Mouse (Mus musculus): ENCODE data around the gene Gm19402.
"Not testable (repeated sequence)": the region's sequence is repeated elsewhere in the genome, so short reads cannot be mapped to it uniquely, and the experiment has no call there.

Gene Gm19402

DNA sequence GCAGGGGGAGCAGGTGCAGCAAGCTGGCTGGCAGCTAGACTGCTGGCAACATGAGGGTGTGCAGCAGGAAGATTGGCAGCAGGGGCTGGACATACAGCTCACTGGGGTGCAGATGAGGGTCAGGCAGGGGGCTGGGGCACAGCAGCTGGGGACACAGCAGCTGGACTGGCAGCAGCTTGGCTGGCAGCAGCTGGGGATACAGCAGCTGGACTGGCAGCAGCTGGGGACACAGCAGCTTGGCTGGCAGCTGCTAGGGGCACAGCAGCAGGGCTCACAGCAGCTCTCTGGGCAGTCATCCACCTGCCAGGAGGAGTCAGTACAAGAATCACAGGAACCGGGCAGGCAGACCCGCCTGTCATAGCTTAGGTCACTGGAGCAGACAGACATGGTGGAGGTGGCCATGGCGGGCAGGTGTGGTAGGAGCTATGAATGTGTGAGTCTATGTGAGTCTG is at the start of gene Gm19402:
Gene Gm19402, minus strand, starts transcription at position 402 of the 452 bp plus-strand sequence.
- DNase-seq (ENCODE audit: low spot score) = not testable (repeated sequence)

DNA sequence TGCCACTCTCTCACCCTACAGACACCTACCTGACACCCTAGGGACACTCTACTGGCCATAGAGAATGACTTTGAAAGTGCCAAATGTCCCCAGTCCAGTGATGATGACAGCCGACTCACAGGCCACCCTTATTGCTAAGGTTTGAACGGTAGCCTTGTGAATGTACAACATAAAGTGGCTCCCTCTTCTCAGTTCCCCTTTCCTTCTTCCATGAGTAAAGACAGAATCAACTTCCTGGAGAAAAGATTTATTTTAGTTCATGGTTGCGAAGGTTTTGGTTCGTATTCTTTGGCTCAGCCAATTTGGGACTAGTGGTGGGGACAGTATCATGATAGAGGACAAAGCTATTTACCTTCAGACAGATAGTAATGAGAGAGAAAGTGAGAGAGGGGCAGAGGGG is 48.4 kb upstream of the Gm19402 start:
- no peak for DNase-seq (ENCODE audit: low spot score)

DNA sequence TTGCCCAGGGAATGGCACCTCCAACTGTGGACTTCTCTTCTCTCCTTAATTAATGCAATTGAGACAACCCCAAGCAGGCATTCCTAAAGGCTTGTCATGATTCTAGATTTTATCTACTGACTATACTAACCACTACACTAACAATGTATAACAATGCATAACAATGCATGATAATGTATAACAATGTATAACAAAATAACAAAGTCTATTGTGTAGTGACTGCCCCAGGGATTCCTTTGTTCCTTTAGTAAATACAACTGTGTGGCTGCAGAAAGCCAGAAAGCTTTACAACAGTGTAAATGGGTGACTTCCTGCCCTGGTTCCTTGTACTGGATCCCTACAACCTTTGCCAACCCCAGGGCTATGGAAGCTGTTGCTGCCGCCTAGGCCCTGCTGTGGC is 45.4 kb upstream of the Gm19402 start:
- no peak for DNase-seq (ENCODE audit: low spot score)

DNA sequence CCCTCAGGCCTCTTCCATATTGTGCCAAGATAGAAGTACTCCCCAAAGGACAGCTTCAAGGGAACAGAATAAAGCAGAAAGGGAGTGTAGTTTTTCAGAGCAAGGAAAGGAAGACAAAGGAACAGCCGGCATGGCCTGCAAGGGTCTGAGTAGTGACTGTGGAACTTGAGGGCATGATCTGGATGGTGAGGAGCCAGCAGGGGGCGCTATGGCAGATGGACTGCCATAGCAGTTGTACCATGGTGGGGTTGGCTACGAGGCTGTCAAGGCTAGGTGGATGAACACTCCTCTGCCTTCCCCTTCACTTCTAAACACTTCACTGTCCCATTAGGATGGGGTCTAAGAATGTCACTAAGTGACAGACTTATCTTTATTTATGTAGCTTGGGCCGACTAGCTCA is 38.7 kb upstream of the Gm19402 start:
- DNase-seq (ENCODE audit: low spot score) = no peak

DNA sequence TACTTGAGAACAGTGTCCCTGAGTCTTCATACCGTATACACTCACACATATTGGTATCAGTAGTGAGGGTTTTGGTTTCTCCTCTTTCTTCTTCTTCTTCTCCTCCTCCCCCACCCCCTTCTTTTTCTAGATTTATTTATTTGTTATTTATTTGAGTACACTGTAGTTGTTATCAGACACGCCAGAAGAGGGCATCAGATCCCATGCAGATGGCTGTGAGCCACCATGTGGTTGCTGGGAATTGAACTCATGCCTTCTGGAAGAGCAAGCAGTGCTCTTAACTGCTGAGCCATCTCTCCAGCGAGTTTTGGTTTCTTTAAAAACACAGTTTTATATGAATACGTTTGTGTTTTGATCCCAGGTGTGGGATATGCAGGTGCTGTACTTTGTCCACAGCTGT is 37.7 kb upstream of the Gm19402 start:
- no peak for DNase-seq (ENCODE audit: low spot score)

DNA sequence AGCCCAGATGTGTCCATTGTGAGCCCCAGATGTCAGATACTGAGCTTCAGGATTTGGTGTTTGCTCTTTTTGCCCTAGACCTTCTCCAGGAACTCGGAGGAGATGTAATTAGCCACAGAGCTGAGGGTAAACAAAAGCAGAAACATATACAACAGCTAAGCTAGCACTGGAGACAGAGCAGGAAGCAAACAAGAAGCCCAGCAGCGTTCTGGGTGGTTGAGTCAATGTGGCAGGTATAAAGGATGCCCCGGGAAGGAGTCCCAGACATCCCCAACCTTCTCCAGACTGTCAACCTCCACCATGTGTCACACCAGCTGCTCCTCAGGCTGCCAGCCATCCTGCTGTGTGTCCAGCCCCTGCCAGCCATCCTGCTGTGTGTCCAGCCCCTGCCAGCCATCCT is 35.6 kb upstream of the Gm19402 start, which contains the start of gene Gm10100:
Gene Gm10100, plus strand, starts transcription at position 301 of the 400 bp plus-strand sequence.
- DNase-seq (ENCODE audit: low spot score) = no peak

DNA sequence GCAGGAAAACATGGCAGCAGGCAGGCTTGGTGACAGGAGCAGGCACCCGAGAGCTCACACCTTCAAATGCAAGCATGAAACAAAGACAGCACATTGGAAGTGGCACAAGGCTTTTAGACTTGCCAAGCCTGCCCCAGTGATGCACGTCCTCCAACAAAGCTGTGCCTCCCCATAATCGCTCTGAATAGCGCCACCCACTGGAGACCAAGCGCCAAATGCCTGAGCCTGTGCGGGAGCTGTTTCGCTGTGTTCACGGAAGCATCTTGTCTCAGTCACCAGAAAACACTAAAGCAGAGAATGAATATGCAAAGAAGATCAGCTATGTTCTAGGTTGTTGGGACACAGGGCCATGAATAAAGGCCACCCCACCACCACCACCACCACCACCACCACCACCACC is 34.3 kb upstream of the Gm19402 start:
- no peak for DNase-seq (ENCODE audit: low spot score)

DNA sequence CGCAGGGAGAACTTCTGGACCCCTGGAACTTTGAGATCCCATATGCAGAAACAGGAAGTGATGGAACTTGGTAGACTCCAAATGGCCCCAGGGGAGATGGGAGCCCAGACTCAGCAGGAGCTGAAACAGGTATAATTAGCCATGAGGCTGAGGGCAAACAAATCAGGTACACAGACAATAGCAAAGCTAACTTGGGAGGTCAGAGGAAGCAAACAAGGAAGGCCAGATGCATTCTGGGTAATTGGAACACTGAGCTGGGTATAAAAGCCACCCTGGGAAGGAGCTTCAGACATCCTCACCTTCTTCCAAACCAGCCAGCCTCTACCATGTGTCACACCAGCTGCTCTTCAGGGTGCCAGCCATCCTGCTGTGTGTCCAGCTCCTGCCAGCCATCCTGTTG is 29.7 kb upstream of the Gm19402 start, which contains the start of gene Krtap12-1:
Gene Krtap12-1, plus strand, starts transcription at position 301 of the 400 bp plus-strand sequence.
- DNase-seq (ENCODE audit: low spot score) = not testable (repeated sequence)

DNA sequence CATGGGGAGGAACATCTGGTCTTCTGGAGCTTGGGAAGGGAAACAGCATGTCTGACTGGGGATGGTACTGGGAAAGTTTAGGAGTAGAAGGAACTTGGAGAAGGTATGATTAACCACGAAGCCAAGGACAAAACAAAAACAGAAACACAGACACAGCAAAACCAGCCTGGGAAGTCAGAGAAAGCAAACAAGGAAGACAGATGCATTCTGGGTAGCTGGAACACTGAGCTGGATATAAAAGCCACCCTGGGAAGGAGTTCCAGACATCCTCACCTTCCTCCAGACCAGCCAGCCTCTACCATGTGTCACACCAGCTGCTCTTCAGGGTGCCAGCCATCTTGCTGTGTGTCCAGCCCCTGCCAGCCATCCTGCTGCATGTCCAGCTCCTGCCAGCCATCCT is 24.9 kb upstream of the Gm19402 start, which contains the start of gene Gm10142:
Gene Gm10142, plus strand, starts transcription at position 301 of the 400 bp plus-strand sequence.
- DNase-seq (ENCODE audit: low spot score) = no peak

DNA sequence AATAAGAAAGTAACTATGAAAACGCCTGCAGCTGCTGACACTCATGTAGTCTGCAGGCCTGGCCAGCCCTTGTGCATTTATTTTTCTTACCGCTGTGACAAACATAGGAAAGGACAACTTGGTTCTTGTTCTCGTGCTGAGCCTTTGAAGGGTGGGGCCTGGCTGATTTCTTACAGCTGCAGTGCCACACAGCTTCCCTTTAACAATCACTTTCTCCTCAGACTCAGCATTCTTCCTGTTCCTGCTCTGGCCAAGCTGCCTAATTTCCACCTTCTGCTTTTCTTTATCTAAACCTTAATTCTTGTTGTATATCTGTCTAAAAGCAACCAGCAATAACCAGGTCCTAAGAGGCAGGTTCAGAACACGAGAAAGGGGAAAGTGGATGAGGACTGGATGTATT is 23.2 kb upstream of the Gm19402 start:
- no peak for DNase-seq (ENCODE audit: low spot score)

DNA sequence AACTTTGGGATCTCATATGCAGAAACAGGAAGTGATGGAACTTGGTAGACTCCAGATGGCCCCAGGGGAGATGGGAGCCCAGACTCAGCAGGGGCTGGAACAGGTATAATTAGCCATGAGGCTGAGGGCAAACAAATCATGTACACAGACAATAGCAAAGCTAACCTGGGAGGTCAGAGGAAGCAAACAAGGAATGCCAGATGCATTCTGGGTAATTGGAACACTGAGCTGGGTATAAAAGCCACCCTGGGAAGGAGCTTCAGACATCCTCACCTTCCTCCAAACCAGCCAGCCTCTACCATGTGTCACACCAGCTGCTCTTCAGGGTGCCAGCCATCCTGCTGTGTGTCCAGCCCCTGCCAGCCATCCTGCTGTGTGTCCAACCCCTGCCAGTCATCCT is 20.6 kb upstream of the Gm19402 start, which contains the start of gene Gm10024:
Gene Gm10024, plus strand, starts transcription at position 301 of the 400 bp plus-strand sequence.
- DNase-seq (ENCODE audit: low spot score) = not testable (repeated sequence)

DNA sequence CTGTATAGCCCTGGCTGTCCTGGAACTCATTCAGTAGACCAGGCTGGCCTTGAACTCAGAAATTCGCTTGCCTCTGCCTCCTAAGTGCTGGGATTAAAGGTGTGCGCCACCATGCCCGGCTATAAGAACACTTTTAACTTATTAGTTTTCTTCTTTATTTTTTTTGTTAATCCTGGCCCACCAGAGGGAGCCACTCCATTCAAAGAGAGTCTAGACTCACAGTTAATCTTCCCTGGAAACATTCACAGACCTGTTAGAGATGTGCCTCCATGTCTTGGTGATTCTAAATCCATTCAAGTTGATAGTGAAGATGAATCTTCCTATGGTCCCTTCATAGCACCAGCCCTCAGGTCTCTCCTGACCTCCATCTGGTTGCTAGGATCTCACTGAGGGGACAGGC is 19.3 kb upstream of the Gm19402 start:
- DNase-seq (ENCODE audit: low spot score) = no peak

DNA sequence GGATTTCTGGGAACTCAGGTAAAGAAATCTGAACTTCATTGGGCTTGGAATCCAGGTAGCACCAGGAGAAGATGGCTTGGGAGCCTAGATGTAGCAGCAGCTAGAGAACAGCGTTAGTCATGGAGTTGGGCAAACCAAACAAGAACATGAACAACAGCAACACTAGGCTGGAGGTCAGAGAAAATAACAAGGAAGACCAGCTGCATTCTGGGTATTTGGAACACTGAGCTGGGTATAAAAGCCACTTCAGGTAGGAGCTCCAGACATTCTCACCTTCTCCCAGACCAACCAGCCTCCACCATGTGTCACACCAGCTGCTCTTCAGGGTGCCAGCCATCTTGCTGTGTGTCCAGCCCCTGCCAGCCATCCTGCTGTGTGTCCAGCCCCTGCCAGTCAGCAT is 15.8 kb upstream of the Gm19402 start, which contains the start of gene Gm10272:
Gene Gm10272, plus strand, starts transcription at position 301 of the 400 bp plus-strand sequence.
- no peak for DNase-seq (ENCODE audit: low spot score)

DNA sequence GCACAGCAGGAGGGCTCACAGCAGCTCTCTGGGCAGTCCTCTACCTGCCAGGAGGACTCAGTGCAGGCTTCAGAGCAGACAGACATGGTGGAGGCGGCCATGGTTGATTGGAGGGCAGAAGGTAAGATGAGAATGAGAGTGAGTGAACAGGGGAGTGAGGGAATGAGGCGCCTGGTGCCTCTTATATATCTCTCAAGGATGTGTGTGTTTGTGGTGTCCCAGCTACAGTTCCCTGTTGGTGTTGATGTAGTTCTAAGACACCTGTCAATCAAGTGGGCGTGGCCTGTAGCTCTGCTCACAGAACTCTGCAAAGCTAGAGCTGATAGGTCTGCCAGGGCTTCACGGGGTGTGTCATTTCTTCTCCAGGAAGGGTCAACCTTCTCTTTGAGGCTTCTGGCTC is 6.6 kb upstream of the Gm19402 start, which contains the start of gene Gm9508:
Gene Gm9508, minus strand, starts transcription at position 101 of the 400 bp plus-strand sequence.
- DNase-seq (ENCODE audit: low spot score) = no peak

DNA sequence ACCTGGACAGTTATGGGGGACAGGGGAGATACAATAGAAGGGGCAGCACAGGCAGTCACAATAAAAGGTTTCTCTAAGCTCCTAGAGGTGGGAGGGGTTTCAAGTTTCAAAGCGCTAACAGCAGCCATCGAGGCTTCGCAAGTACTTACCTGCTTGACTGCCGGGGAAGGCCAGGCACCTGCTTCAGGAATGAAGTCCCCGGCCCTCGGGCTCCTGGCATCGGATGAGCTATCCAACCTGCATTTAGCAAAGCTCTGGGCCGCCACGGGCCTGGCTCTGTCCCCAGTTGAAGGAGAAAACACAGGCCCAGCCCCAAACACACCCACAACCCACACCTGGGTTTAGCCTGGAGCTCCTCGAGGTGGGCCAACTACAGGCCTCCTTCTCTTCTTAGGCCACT is 3.5 kb downstream of the Gm19402 start:
- no peak for DNase-seq (ENCODE audit: low spot score)

DNA sequence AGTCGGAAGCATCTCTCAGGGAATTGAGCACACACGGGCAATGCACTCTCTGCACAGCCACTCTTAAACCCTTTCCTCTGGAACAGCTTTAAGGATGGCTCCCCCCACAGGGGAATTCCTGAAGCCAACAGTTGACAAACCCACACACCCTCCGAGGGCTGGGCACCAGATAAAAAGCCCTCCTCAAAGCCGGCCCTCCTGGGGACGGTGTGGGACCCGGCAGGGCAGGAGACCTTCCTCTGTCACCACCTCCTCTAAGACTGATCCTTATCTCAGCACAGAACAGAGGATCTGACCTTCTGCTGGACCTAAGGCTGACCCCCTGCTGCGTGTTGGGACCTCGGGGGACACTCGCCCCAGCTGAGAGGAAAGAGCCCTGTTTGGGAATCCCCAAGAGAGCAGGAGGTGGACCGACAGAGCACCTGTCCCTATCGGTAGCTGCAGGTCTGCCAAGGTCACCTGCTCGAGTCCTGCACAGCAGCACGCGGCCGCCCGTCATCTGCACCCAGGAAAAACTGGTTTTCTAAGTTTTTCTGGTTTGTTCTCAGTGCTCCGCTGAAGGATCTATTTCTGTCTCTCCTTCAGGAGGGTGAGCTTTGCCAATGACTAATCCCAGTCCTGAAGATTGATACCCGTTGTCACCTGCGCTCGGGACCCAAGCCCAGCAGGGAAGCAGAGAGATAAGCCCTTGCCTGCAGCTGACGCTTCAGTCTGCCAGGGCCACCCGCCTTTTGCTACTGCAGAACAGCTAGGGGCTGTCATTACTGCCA is 4.5 kb downstream of the Gm19402 start, which contains the start of gene Tspear:
Gene Tspear, plus strand, starts transcription at position 675 of the 770 bp plus-strand sequence.
- no peak for DNase-seq (ENCODE audit: low spot score)

DNA sequence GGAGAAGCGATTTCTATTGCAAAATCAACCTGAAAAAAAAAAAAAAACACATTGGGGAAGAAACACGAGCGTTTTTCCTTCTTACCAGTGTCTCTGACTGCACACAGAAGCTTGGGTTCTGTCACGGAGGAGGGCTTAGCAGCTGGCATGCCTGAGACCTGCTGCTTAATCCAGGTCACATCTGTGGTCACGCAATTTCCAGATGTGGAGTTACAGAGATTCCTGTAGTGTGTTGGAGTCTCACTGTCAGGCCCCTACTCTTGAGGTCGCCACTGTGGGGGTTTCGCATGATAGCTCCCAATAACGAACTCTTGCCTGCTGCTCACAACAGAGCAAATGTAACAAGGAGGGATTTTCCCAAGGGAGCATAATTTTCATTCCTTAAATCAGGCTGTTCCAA is 6.4 kb downstream of the Gm19402 start:
- DNase-seq (ENCODE audit: low spot score) = no peak

DNA sequence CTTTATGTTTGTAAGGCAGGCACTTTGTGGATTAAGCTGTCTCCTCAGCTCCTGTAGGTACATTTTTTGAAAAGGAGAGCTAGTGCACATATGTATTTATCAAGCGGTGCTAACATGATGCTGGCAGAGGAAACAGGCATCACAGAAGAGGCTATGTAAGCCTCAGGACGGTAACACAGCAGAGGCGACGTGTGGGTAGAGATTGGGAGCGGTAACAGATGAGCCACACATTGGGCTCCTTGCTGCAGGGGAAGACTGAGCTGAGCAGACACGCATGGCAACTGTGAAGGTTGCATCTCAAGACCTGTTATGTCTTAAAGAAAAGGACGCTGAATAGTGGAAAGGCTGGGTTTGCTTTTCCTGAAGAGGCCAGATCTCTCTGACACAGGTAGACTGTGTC is 7.6 kb downstream of the Gm19402 start:
- no peak for DNase-seq (ENCODE audit: low spot score)

DNA sequence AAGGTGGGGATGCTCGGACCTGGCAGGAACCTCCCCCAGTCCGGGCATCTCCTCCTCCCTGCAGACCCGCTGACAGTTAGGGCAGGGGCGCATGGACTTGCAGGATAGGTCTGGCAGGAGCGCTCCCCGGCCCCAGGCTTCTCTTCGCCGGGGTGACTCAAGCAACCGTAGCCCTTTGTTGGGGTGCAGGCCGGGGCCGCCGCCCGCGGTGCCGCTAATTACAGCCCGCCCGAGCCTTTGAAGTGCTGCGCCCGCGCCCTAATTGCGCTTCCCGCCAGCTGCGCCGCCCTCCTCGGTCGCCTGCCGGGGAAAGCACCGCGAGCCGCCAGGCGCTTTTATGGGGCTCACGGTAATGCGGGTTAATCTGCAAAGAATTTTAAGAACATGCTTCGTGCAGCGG is 13.0 kb downstream of the Gm19402 start:
- no peak for DNase-seq (ENCODE audit: low spot score)

DNA sequence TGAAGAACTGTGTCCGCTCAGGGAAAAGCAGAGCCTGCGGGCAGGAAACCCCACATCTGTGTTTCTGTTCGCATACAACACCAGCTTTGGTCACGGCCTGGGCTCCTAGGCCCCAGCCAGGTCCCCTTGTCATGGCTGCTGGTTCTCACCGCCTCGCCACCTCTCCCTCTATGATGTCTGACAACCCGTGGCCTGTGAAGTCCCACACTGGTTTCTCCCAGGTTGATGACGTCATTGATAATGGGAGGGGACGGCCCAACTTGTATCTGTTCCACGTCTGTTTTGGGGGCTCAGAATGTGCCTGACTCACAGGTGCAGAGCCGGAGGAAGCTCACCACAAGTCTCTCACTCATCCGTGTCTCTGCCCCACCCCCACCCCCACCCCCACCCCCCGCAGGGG is 16.8 kb downstream of the Gm19402 start:
- peak; percentile 29 for DNase-seq (ENCODE audit: low spot score)

DNA sequence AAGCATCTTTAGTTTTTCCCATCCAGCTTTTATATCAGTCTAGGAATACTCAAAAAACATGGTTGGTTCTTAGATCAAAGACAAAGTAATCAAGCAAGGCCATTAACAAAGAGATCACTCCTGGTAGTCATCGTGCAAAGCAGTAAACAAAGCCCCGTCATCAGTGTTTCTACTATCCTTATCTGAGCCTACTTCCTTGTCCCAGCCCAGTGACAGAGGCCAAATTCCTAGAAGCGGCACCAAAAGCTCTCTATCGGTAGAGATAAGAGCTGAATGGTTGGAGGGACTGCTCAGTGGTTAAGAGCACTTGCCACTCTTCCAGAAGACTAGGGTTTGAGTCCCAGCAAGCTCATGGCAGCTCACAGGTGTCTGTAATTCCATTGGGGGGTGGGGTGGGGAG is 19.0 kb downstream of the Gm19402 start:
- no peak for DNase-seq (ENCODE audit: low spot score)

DNA sequence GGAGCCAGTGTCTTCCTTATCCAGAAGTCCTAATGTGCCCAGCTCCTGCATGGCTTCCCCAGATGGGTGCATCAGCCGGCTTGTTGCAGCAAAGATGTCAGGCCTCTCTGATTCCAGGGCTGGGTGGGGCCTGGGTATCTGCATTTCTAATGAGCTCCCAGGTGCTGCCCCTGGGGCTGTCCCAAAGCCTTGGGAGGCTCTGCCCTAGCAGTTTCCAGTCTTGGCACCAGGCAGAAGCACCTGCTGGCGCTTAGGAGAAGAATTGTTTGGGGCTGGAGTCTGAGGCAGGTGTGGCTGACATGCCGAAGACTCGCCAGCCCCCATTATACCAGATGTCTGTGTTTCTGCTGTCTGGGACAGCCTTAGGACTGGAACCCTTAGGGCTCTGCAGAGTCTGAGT is 19.8 kb downstream of the Gm19402 start:
- no peak for DNase-seq (ENCODE audit: low spot score)

DNA sequence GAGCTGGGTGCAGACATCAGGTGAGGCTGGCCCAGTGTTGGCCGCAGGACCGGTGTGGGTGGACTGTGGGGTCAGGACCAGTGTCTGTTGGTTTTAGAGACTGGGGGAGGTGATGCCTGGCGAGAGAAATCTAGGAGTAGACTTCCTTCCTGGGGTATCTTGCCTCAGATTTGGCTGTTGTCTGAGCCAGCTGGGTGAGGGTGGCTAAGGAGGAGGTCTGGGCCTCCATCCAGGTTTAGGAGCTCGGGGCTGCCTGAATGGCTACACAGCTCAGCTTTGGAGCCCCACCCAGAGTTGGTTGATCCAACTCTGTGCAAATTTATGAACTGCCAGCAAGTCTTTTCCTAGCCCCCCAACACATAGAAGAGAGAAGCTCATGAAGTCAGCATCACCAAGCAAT is 23.2 kb downstream of the Gm19402 start:
- no peak for DNase-seq (ENCODE audit: low spot score)
